Mouse (Mus musculus) stomach, embryonic 16.5 days (tissue): ENCODE results near the gene Vamp5. TPM values are rescaled to one million over a fixed set of nuclear protein-coding genes. Genes with fewer than 3 reads are reported as not detected.

Experiments
- ATAC-seq: fragments of 200-750 bp; cut with Nextera tagmentation; 2 replicates; pipeline ENCODE4 v1.8.0; 2017; ENCODE audit warnings: moderate number of reproducible peaks, moderate TSS enrichment; ENCODE audit not compliant: insufficient read depth, low FRiP score
- H3K27ac ChIP-seq: fragments of 300-500 bp; sonication (generic); 2 replicates; pipeline ENCODE4 v1.5.1; 2014; ENCODE audit warnings: low read length
- H3K27me3 ChIP-seq: fragments of 300-500 bp; sonication (generic); 2 replicates; pipeline ENCODE4 v1.6.1; 2014; ENCODE audit warnings: low read length, control low read depth, mixed read lengths; ENCODE audit not compliant: control insufficient read depth, insufficient read depth
- H3K36me3 ChIP-seq: fragments of 300-500 bp; sonication (generic); 2 replicates; pipeline ENCODE4 v1.6.1; 2014; ENCODE audit warnings: low read length; ENCODE audit not compliant: control insufficient read depth, insufficient read depth
- H3K4me1 ChIP-seq: fragments of 300-500 bp; sonication (generic); 2 replicates; pipeline ENCODE4 v1.6.1; 2014; ENCODE audit warnings: low read length, control low read depth, mixed read lengths; ENCODE audit not compliant: control insufficient read depth, insufficient read depth
- H3K4me2 ChIP-seq: fragments of 300-500 bp; sonication (generic); 2 replicates; pipeline ENCODE4 v1.6.1; 2014; ENCODE audit warnings: low read depth, low read length, mixed read lengths
- H3K4me3 ChIP-seq: fragments of 300-500 bp; sonication (generic); replicated peaks from 2 replicates; pipeline ENCODE4 v1.5.1; 2014; ENCODE audit warnings: mild to moderate bottlenecking, low read length
- H3K9ac ChIP-seq: fragments of 300-500 bp; sonication (generic); 2 replicates; pipeline ENCODE4 v1.6.1; 2014; ENCODE audit warnings: low read length
- H3K9me3 ChIP-seq: fragments of 300-500 bp; sonication (generic); replicated peaks from 2 replicates; pipeline ENCODE4 v1.6.1; 2016; ENCODE audit warnings: low read length, control low read depth; ENCODE audit not compliant: control insufficient read depth
- WGBS: fragments of 180-500 bp; shearing (Covaris S2); extraction: QIAGEN DNeasy Blood & Tissue Kit; methylation state at CpG from one replicate; pipeline ENCODE4 v1.1.7; 2014; 5-methylcytosine and 5-hydroxymethylcytosine counted together
- polyA plus RNA-seq: library from polyadenylated mRNA; unstranded; fragments of >200 nt; fragmentation: Nextera tagmentation; extraction: Ambion mirVana; gene quantifications from 2 replicates; pipeline ENCODE4 v1.2.1, GENCODE M21; 2015

Vamp5 gene
- polyA plus RNA-seq, 1 experiment from 2014 or later: 30.4 TPM

GRCm38 (mm10) chr6:72357164-72358079 is 22.8 kb downstream of the Vamp5 start:
- Histone ChIP-seq H3K4me3 (no peak overlapping the region), H3K27me3 (no peaks in the 10 kb centered on the region), H3K4me1 (peaks cover 54% of the 10 kb centered on the region), H3K4me2 (0 out of 2 replicates have a peak overlapping the region, but pooled peaks have one; percentile 10), H3K9ac (peak overlapping the region; percentile 52; the same call in 1 of the 2 replicates), H3K27ac (peak overlapping the region; percentile 50; the same call in 1 of the 2 replicates), H3K9me3 (no peaks in the 10 kb centered on the region), H3K36me3 (0 out of 2 replicates have a peak, but pooled peaks cover 11% of the 10 kb centered on the region)
- peak; percentile 8; the same call in 1 of the 2 replicates for ATAC-seq
- WGBS: 48% methylated on average over 5 of the region's 5 CpGs

DNA sequence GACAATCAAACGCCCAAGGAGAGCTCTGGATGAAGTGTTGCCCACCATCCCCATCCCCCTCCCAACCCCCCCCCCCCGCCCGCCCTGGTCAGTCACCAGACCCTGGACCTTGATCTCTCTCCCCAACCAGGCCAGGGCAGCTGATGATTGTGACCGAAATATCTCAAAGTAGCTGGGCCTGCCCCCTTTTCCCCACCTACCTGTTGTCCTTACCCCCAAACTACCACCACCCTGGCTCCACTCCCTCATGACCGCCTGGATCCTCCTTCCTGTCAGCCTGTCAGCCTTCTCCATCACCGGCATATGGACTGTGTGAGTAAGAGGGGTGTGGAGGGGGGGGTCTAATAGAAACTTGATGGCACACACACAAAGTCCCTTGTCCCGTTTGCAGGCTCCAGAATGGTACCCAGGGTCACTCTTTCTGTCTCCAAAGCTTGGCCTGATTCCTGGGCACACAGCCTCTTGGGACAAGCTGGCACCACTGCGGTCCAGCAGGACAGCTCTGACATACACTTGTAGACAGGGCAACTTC is 24.2 kb downstream of the Vamp5 start:
- Histone ChIP-seq H3K36me3 (0 out of 2 replicates have a peak, but pooled peaks cover 11% of the 10 kb centered on the region), H3K4me3 (peak overlapping the region; percentile 59), H3K4me1 (peaks cover 49% of the 10 kb centered on the region), H3K4me2 (peak overlapping the region; percentile 95), H3K9ac (peak overlapping the region; percentile 79), H3K9me3 (no peaks in the 10 kb centered on the region), H3K27ac (peak overlapping the region; percentile 58; the same call in 1 of the 2 replicates), H3K27me3 (no peaks in the 10 kb centered on the region)
- 37% methylated on average over 8 of the region's 8 CpGs for WGBS
- peak; percentile 0; the same call in 1 of the 2 replicates for ATAC-seq

DNA sequence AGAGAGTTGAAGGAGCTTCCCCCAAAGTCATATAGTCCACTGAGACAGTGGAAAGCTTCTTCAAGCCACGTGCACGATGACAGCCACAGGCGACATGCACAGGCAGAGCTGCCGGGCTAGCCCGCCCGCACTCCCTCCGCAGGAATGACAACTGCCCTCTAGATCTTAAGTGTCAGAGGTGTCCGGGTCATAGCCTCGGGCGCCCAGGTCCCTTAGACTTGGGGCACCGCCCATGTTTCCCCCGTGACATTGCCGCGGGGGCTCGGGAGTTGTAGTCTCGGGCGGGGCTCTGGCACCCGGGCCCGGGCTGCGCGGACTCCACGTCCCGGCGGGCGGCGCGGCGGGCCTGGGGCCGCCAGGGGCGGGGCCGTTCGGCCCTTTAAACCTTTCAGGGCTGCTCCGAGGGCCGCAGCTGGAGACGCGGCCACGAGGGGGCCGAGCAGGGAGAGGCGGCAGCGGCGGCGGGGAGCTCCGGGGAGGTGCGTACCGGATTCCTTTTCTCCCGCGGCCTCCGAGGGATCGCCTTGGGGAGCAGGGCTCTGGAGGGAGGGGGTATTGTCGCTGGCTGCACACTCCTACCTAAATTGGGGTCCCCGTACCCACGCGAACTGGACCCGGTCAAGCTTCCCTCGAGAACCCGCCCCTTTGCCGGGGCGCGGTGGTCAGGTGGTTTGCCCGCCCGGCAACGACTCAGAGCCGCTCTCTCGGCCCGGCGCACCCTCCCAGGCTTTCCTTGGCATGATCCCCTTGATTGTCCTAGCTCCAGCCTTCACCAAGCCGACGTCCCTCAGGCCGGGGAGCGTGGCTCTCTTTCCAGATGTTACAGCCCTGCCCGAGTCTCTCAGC is 25.0 kb downstream of the Vamp5 start, which contains the start of gene Tmem150a:
Tmem150a (plus strand) TSS at position 382 of the 846 bp plus-strand sequence.
- Histone ChIP-seq H3K36me3 (0 out of 2 replicates have a peak, but pooled peaks cover 17% of the 10 kb centered on the region), H3K4me1 (peaks cover 45% of the 10 kb centered on the region), H3K27ac (peak within 1 kb of the TSS; percentile 58), H3K9me3 (no peaks in the 10 kb centered on the region), H3K4me3 (peak within 1 kb of the TSS; percentile 59), H3K27me3 (no peaks in the 10 kb centered on the region), H3K4me2 (peak within 1 kb of the TSS; percentile 95), H3K9ac (peak within 1 kb of the TSS; percentile 79)
- WGBS: under 1% methylated on average over 71 of the region's 71 CpGs
- ATAC-seq: peak; percentile 88

- WGBS: 86% methylated on average over 1 of the region's 1 CpGs
- 0 out of 2 replicates have a peak, but pooled peaks cover 15% of the 10 kb centered on the region for H3K36me3 ChIP-seq
- ATAC-seq: no peak
- H3K27me3 ChIP-seq: no peaks in the 10 kb centered on the region
- H3K4me1 ChIP-seq: peaks cover 41% of the 10 kb centered on the region
- no peak overlapping the region for H3K4me3 ChIP-seq
- no peak overlapping the region for H3K9ac ChIP-seq
- no peak overlapping the region for H3K4me2 ChIP-seq
- H3K9me3 ChIP-seq: no peaks in the 10 kb centered on the region
- H3K27ac ChIP-seq: no peak overlapping the region
These were observed 26.2 kb downstream of the Vamp5 start for GRCm38 (mm10) chr6:72354025-72354424.

GRCm38 (mm10) chr6:72352636-72353405 is 27.4 kb downstream of the Vamp5 start:
- no peak for ATAC-seq
- 55% methylated on average over 5 of the region's 5 CpGs for WGBS
- peaks cover 44% of the 10 kb centered on the region for H3K4me1 ChIP-seq

DNA sequence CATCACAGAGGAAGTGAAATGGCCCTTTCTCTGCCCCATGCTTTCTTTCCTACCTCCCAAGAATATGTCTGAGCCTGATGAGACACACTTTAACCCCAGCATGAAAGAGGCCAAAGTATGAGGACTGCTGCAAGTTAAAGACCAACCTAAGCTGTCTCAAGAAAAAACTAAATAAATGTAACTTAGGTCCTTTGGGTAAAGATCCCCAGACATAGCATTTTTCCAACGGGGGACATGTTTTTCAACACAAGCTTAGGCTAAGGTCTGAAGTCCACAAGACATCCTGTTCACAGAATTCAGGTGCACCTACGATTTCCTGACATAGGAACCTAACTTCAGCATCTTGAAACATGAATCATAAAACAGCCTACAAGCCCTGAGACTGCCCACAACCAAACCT is 30.1 kb downstream of the Vamp5 start:
- Histone ChIP-seq H3K9ac (no peak overlapping the region), H3K27me3 (no peaks in the 10 kb centered on the region), H3K36me3 (0 out of 2 replicates have a peak, but pooled peaks cover 7% of the 10 kb centered on the region), H3K27ac (no peak overlapping the region), H3K4me2 (no peak overlapping the region), H3K4me3 (no peak overlapping the region), H3K9me3 (no peaks in the 10 kb centered on the region), H3K4me1 (peaks cover 23% of the 10 kb centered on the region)
- ATAC-seq: no peak
- WGBS: 92% methylated on average over 2 of the region's 2 CpGs

More at GRCm38 (mm10) chr6:72352636-72353405, 27.4 kb downstream of the Vamp5 start:
- Histone ChIP-seq H3K27me3 (no peaks in the 10 kb centered on the region), H3K9me3 (no peaks in the 10 kb centered on the region), H3K4me2 (no peak overlapping the region), H3K27ac (no peak overlapping the region), H3K36me3 (0 out of 2 replicates have a peak, but pooled peaks cover 7% of the 10 kb centered on the region), H3K9ac (no peak overlapping the region), H3K4me3 (no peak overlapping the region)

DNA sequence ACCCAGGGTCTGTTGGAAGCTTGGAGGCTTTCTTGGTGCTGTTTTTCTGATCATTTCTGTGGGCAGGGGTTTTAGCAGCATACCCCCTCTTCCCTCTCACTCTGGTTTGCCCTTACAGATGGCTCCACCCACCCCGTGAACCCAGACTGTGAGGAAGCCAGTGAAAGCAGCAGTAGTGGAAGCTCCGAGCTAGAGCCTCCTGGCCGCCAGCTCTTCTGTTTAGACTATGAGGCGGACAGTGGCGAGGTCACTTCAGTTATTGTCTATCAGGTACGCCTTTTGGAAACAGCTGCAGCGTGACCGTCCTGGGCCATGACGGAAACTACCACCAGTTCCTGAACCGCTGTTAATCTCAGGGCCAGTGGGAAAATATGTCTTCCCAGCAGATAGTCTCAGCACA is 31.9 kb downstream of the Vamp5 start:
- Histone ChIP-seq H3K27ac (no peak overlapping the region), H3K27me3 (no peaks in the 10 kb centered on the region), H3K4me3 (peak overlapping the region; percentile 86), H3K4me2 (peak overlapping the region; percentile 76), H3K4me1 (peaks cover 24% of the 10 kb centered on the region), H3K36me3 (0 out of 2 replicates have a peak, but pooled peaks cover 7% of the 10 kb centered on the region), H3K9me3 (no peaks in the 10 kb centered on the region), H3K9ac (peak overlapping the region; percentile 98; the same call in 1 of the 2 replicates)
- no peak for ATAC-seq
- 71% methylated on average over 10 of the region's 10 CpGs for WGBS
